Mouse (Mus musculus): Measurements from ENCODE around the gene Mpeg1. TPM values are rescaled to one million over a fixed set of nuclear protein-coding genes. Genes with fewer than 3 reads are reported as not detected.

Mpeg1 gene
- polyA plus RNA-seq, 2 experiments, result 0.92 to 3.5 TPM

DNA sequence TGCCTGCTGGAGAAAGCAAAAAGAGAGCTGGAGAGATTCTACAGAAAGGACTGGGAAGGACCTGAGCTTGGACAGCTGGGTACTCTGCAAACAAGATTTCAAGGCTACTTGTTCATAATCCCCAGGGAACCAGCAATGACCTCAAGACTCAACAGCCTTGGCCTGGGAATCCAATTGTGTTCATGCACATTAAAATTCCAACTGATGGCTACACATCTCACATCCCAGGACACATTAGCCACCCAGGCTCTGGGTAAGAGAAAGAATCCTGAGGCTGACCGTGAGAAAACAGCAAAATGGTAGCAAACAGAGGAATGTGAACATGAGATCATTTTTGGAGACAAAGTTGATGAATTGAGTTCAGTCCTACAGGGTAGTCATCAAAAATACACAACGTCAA lies 35.7 kb downstream of the Mpeg1 start:
- 0 out of 2 replicates have a peak, but pooled peaks cover 7% of the 10 kb centered on the region for H3K27me3 ChIP-seq (ENCODE audit: control insufficient read depth, insufficient read depth, low read length)
- peaks cover 7% of the 10 kb centered on the region; the same call in 1 of the 2 replicates for H3K4me1 ChIP-seq (ENCODE audit: control insufficient read depth, insufficient read depth, low read length)
- peaks cover 10% of the 10 kb centered on the region; the same call in 1 of the 2 replicates for H3K36me3 ChIP-seq (ENCODE audit: control insufficient read depth, insufficient read depth, low read length)
- no peak overlapping the region for H3K27ac ChIP-seq (replicated peaks; ENCODE audit: low read depth, low read length)
- ATAC-seq (ENCODE audit: low FRiP score, low read depth) (no peak), DNase-seq (ENCODE audit: low spot score) (no peak)
- TF ChIP-seq POLR2A (IDR thresholded peaks at IDR 0.05; ENCODE audit: borderline replicate concordance, extremely low read depth, insufficient read depth, insufficient read length), result no peak
- H3K9ac ChIP-seq (ENCODE audit: low read depth, low read length, severe bottlenecking), result no peak overlapping the region
- no peak overlapping the region for H3K4me3 ChIP-seq (replicated peaks; ENCODE audit: low read length)
- no peaks in the 10 kb centered on the region for H3K9me3 ChIP-seq (ENCODE audit: control insufficient read depth, low read length)
- no peak overlapping the region for H3K4me2 ChIP-seq (replicated peaks; ENCODE audit: low read depth, low read length, severe bottlenecking)
- WGBS, result 86% methylated on average over 2 of the region's 2 CpGs

DNA sequence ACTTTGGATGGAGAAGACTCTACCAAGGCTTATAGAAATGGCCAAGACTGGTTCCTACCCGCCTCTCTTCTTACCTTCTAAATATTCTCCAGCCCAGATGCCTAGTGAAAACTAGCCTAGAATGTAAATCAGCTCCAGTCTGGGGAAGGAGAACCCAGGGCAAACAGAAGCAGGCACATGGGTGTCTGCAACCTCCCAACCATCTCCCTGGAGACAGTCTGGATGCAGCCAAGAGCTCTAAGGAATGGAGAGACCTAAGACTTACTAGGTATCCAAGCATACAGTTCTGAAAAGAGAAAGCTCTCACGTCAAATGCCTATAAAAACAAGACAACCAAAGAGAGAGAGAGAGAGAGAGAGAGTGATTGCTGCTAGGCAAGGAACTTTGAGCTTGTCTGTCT lies 37.3 kb downstream of the Mpeg1 start:
- no peak for DNase-seq (ENCODE audit: low spot score)
- H3K4me1 ChIP-seq (ENCODE audit: control insufficient read depth, insufficient read depth, low read length), result peaks cover 7% of the 10 kb centered on the region; the same call in 1 of the 2 replicates
- H3K4me2 ChIP-seq (replicated peaks; ENCODE audit: low read depth, low read length, severe bottlenecking), result no peak overlapping the region
- no peak for ATAC-seq (ENCODE audit: low FRiP score, low read depth)
- no peak overlapping the region for H3K27ac ChIP-seq (replicated peaks; ENCODE audit: low read depth, low read length)
- 67% methylated on average over 2 of the region's 2 CpGs for WGBS
- TF ChIP-seq POLR2A (IDR thresholded peaks at IDR 0.05; ENCODE audit: borderline replicate concordance, extremely low read depth, insufficient read depth, insufficient read length), result no peak
- no peaks in the 10 kb centered on the region for H3K36me3 ChIP-seq (ENCODE audit: control insufficient read depth, insufficient read depth, low read length)
- H3K9me3 ChIP-seq (ENCODE audit: control insufficient read depth, low read length), result no peaks in the 10 kb centered on the region
- no peak overlapping the region for H3K9ac ChIP-seq (ENCODE audit: low read depth, low read length, severe bottlenecking)
- H3K27me3 ChIP-seq (ENCODE audit: control insufficient read depth, insufficient read depth, low read length), result 0 out of 2 replicates have a peak, but pooled peaks cover 7% of the 10 kb centered on the region
- no peak overlapping the region for H3K4me3 ChIP-seq (replicated peaks; ENCODE audit: low read length)

DNA sequence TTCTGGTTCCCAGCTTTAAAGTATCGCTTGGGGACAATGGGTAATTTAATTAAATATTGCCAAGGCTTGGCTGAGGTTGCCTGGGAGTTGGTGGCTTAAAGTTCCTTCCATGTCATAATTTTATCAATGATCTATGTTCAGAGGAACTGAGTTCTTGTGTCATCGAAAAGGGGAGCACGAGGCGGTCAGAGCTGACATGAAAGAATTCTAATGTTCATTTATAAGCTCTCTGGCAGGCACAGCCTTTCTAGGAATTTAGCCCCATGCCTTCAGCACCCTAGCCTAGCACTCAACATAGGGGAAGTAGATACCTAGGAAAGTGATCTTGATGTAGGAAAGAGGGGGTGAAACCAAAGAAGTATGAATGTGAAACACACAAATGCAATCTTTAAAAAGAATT lies 37.7 kb downstream of the Mpeg1 start:
- DNase-seq (ENCODE audit: low spot score) (no peak), ATAC-seq (ENCODE audit: low FRiP score, low read depth) (no peak)
- no peak overlapping the region for H3K9ac ChIP-seq (ENCODE audit: low read depth, low read length, severe bottlenecking)
- H3K36me3 ChIP-seq (ENCODE audit: control insufficient read depth, insufficient read depth, low read length), result no peaks in the 10 kb centered on the region
- peaks cover 7% of the 10 kb centered on the region; the same call in 1 of the 2 replicates for H3K4me1 ChIP-seq (ENCODE audit: control insufficient read depth, insufficient read depth, low read length)
- 86% methylated on average over 4 of the region's 4 CpGs for WGBS
- H3K27me3 ChIP-seq (ENCODE audit: control insufficient read depth, insufficient read depth, low read length), result 0 out of 2 replicates have a peak, but pooled peaks cover 7% of the 10 kb centered on the region
- H3K27ac ChIP-seq (replicated peaks; ENCODE audit: low read depth, low read length), result no peak overlapping the region
- TF ChIP-seq POLR2A (IDR thresholded peaks at IDR 0.05; ENCODE audit: borderline replicate concordance, extremely low read depth, insufficient read depth, insufficient read length), result no peak
- no peaks in the 10 kb centered on the region for H3K9me3 ChIP-seq (ENCODE audit: control insufficient read depth, low read length)
- no peak overlapping the region for H3K4me2 ChIP-seq (replicated peaks; ENCODE audit: low read depth, low read length, severe bottlenecking)
- H3K4me3 ChIP-seq (replicated peaks; ENCODE audit: low read length), result no peak overlapping the region

DNA sequence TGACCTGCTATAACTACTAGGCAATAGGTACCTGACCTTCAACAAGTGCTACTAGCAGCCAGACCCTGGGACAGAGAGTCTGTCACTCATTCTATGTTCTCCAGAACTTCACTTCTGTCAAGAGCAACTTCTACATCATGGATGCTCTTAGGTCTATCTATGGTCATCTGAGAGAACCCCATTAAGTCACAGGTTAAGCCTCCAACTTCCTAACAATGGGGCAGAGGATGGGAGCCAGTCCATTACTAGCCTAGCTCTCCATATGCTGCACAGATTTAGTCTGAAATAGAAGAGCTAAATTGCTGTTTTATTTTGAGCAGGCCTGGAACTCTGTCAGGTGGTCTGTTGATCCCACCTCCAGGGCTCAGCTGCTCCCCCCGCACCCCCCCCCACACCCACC lies 38.4 kb downstream of the Mpeg1 start:
- no peak for ATAC-seq (ENCODE audit: low FRiP score, low read depth)
- H3K4me2 ChIP-seq (replicated peaks; ENCODE audit: low read depth, low read length, severe bottlenecking), result peak overlapping the region; percentile 5; the same call in 1 of the 2 replicates

DNA sequence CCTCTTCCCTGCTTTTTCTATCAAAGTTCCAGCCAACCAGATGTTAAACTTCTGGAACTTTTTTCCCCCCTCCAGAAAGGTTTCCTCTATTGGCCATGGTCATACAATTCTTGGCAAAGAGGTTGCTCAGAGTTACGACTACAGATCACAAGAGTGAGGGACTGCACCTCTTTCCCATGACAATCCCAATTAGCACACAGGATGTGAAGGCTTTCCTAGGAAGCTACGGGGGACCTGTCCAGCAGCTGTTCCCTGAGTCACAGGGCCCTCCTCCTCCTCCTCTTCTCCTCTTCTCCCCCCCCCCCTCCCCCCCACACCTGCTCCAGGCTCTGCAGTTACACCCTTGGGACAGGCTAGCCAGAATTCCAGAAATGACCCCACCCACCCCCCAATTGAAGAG lies 38.9 kb downstream of the Mpeg1 start:
- Histone ChIP-seq H3K27me3 (ENCODE audit: control insufficient read depth, insufficient read depth, low read length) (0 out of 2 replicates have a peak, but pooled peaks cover 7% of the 10 kb centered on the region), H3K9ac (ENCODE audit: low read depth, low read length, severe bottlenecking) (no peak overlapping the region), H3K4me2 (replicated peaks; ENCODE audit: low read depth, low read length, severe bottlenecking) (peak overlapping the region; percentile 93), H3K27ac (replicated peaks; ENCODE audit: low read depth, low read length) (no peak overlapping the region), H3K4me1 (ENCODE audit: control insufficient read depth, insufficient read depth, low read length) (peaks cover 7% of the 10 kb centered on the region; the same call in 1 of the 2 replicates), H3K36me3 (ENCODE audit: control insufficient read depth, insufficient read depth, low read length) (no peaks in the 10 kb centered on the region), H3K9me3 (ENCODE audit: control insufficient read depth, low read length) (no peaks in the 10 kb centered on the region), H3K4me3 (replicated peaks; ENCODE audit: low read length) (peak overlapping the region; percentile 72)
- WGBS, result 20% methylated on average over 2 of the region's 2 CpGs
- TF ChIP-seq POLR2A (IDR thresholded peaks at IDR 0.05; ENCODE audit: borderline replicate concordance, extremely low read depth, insufficient read depth, insufficient read length), result no peak
- DNase-seq (ENCODE audit: low spot score) (peak; percentile 24), ATAC-seq (ENCODE audit: low FRiP score, low read depth) (peak; percentile 42)

More for the DNA sequence above, 38.4 kb downstream of the Mpeg1 start:
- WGBS, result 100% methylated on average over 1 of the region's 1 CpGs
- Histone ChIP-seq H3K36me3 (ENCODE audit: control insufficient read depth, insufficient read depth, low read length) (no peaks in the 10 kb centered on the region), H3K4me1 (ENCODE audit: control insufficient read depth, insufficient read depth, low read length) (peaks cover 7% of the 10 kb centered on the region; the same call in 1 of the 2 replicates), H3K4me3 (replicated peaks; ENCODE audit: low read length) (no peak overlapping the region), H3K27me3 (ENCODE audit: control insufficient read depth, insufficient read depth, low read length) (0 out of 2 replicates have a peak, but pooled peaks cover 7% of the 10 kb centered on the region), H3K9me3 (ENCODE audit: control insufficient read depth, low read length) (no peaks in the 10 kb centered on the region), H3K9ac (ENCODE audit: low read depth, low read length, severe bottlenecking) (no peak overlapping the region), H3K27ac (replicated peaks; ENCODE audit: low read depth, low read length) (no peak overlapping the region)
- peak; percentile 21 for DNase-seq (ENCODE audit: low spot score)
- TF ChIP-seq POLR2A (IDR thresholded peaks at IDR 0.05; ENCODE audit: borderline replicate concordance, extremely low read depth, insufficient read depth, insufficient read length), result no peak

Measured in limb, embryonic 14.5 days (tissue).